Mouse (Mus musculus) NIH3T3 (cell line): ENCODE results near the gene 1700020N01Rik.
A peak's percentile ranks its signal among the peaks of the same experiment; 100 is the strongest.

Source experiments
- DNase-seq: peaks from one replicate; pipeline ENCODE4 v3.0.0-alpha.2; 2012; ENCODE audit warnings: low read depth

The 1700020N01Rik gene

DNA sequence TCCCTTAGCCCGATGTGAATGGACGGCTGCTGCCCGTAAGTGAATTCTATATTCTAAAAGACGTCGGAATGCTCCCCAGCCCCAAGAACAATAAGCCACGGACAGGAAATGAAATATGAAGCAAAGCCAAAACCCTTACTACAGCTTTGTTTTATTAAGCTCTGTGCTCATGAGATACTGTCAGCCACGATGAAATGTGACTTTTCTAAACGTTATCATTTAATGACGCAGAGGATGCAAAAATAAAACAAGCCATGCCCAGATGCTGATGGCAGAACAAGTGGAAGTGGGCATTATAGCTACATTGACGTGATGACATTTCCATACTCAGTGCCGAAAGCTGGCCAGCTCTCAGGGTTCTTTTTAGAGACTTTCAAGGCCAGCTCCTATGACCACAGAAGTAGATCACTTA is 76.8 kb downstream of the 1700020N01Rik start:
- DNase-seq: no peak

DNA sequence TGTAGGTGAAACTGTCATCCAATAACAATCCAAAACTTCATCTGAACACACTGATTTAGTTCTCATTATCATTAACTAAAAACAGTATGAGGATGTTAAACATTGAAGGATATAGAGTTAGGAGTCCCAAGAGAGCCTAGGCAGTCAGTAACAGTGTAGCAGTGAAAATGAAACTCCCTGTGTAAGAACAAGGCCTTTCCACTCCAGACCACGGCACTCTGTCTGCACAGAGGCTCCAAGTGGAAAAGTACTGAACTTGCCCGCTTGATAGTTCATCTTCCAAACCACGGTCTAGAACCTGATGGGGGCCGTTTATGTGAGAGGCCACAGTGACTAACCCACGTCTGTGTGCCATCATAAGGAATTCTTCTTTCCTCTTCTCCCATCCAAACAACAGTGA is 77.2 kb downstream of the 1700020N01Rik start:
- peak; percentile 28 for DNase-seq
